Mouse (Mus musculus) stomach, postnatal 0 days (tissue): ENCODE data around the gene Nasp. TPM values are rescaled to one million over a fixed set of nuclear protein-coding genes. Genes with fewer than 3 reads are reported as not detected.
"Not testable (repeated sequence)": the region's sequence is repeated elsewhere in the genome, so short reads cannot be mapped to it uniquely, and the experiment has no call there.

Experiments
- ATAC-seq: fragments of 200-750 bp; cut with Nextera tagmentation; 2 replicates; pipeline ENCODE4 v1.8.0; 2017; ENCODE audit not compliant: low FRiP score, low TSS enrichment
- DNase-seq: peaks from one replicate; pipeline ENCODE4 v3.0.0-alpha.2; 2016; ENCODE audit warnings: low spot score
- H3K27ac ChIP-seq: fragments of 300-500 bp; sonication (generic); replicated peaks from 2 replicates; pipeline ENCODE4 v1.5.1; 2014; ENCODE audit warnings: mild to moderate bottlenecking, control low read depth
- H3K27me3 ChIP-seq: fragments of 300-500 bp; sonication (generic); 2 replicates; pipeline ENCODE4 v1.6.1; 2014; ENCODE audit warnings: low read length; ENCODE audit not compliant: control insufficient read depth, insufficient read depth
- H3K36me3 ChIP-seq: fragments of 300-500 bp; sonication (generic); 2 replicates; pipeline ENCODE4 v1.6.1; 2014; ENCODE audit warnings: low read length, mixed read lengths; ENCODE audit not compliant: control insufficient read depth, insufficient read depth
- H3K4me1 ChIP-seq: fragments of 300-500 bp; sonication (generic); replicated peaks from 2 replicates; pipeline ENCODE4 v1.6.1; 2014; ENCODE audit warnings: antibody characterized with exemption; ENCODE audit not compliant: control insufficient read depth, insufficient read depth
- H3K4me2 ChIP-seq: fragments of 300-500 bp; sonication (generic); replicated peaks from 2 replicates; pipeline ENCODE4 v1.6.1; 2014; ENCODE audit warnings: low read depth, mild to moderate bottlenecking, control low read depth, moderate library complexity
- H3K4me3 ChIP-seq: fragments of 300-500 bp; sonication (generic); 2 replicates; pipeline ENCODE4 v1.5.1; 2014; ENCODE audit warnings: low read depth, low read length, control low read depth
- H3K9ac ChIP-seq: fragments of 300-500 bp; sonication (generic); 2 replicates; pipeline ENCODE4 v1.6.1; 2014; ENCODE audit warnings: mild to moderate bottlenecking, low read length, control low read depth, mixed read lengths
- H3K9me3 ChIP-seq: fragments of 300-500 bp; sonication (generic); 2 replicates; pipeline ENCODE4 v1.6.1; 2016; ENCODE audit warnings: low read length; ENCODE audit not compliant: control insufficient read depth
- CTCF ChIP-seq: IDR thresholded peaks from 2 replicates; pipeline ENCODE4 v1.5.1; 2016; ENCODE audit warnings: antibody characterized with exemption, low read depth, mild to moderate bottlenecking, moderate library complexity
- EP300 ChIP-seq: optimal IDR thresholded peaks from 2 replicates; pipeline ENCODE3; 2016; ENCODE audit warnings: antibody characterized with exemption
- WGBS: fragments of 180-500 bp; shearing (Covaris S2); extraction: QIAGEN DNeasy Blood & Tissue Kit; methylation state at CpG from one replicate; pipeline ENCODE4 v1.1.7; 2014; 5-methylcytosine and 5-hydroxymethylcytosine counted together
- polyA plus RNA-seq: library from polyadenylated mRNA; unstranded; fragments of >200 nt; fragmentation: Nextera tagmentation; extraction: Ambion mirVana; gene quantifications from 2 replicates; pipeline ENCODE4 v1.2.1, GENCODE M21; 2015

The Nasp gene
- polyA plus RNA-seq, 1 experiment from 2014 or later, result 32.9 TPM

GRCm38 (mm10) chr4:116666625-116667024 lies 38.9 kb upstream of the Nasp start:
- DNase-seq (no peak), ATAC-seq (no peak)
- Histone ChIP-seq H3K4me3 (no peak overlapping the region), H3K27ac (no peak overlapping the region), H3K4me2 (no peak overlapping the region), H3K4me1 (no peaks in the 10 kb centered on the region), H3K9me3 (no peaks in the 10 kb centered on the region), H3K36me3 (no peaks in the 10 kb centered on the region), H3K27me3 (no peaks in the 10 kb centered on the region), H3K9ac (no peak overlapping the region)
- TF ChIP-seq CTCF (no peak), EP300 (no peak)
- WGBS, result 63% methylated on average over 4 of the region's 4 CpGs

- Histone ChIP-seq H3K4me1 (no peaks in the 10 kb centered on the region), H3K36me3 (no peaks in the 10 kb centered on the region), H3K27me3 (no peaks in the 10 kb centered on the region), H3K4me2 (no peak overlapping the region), H3K27ac (no peak overlapping the region), H3K4me3 (no peak overlapping the region), H3K9me3 (no peaks in the 10 kb centered on the region), H3K9ac (no peak overlapping the region)
- ATAC-seq, result no peak
- 90% methylated on average over 1 of the region's 1 CpGs for WGBS
- TF ChIP-seq EP300 (no peak), CTCF (no peak)
- DNase-seq, result no peak
These were observed 34.3 kb upstream of the Nasp start for GRCm38 (mm10) chr4:116661998-116662397.

GRCm38 (mm10) chr4:116660829-116661228 lies 33.1 kb upstream of the Nasp start:
- Histone ChIP-seq H3K4me1 (no peaks in the 10 kb centered on the region), H3K9me3 (no peaks in the 10 kb centered on the region), H3K36me3 (no peaks in the 10 kb centered on the region), H3K4me2 (no peak overlapping the region), H3K4me3 (no peak overlapping the region), H3K27me3 (no peaks in the 10 kb centered on the region), H3K27ac (no peak overlapping the region; the same call in 1 of the 2 replicates), H3K9ac (no peak overlapping the region)
- no peak for DNase-seq
- TF ChIP-seq CTCF (no peak), EP300 (no peak)
- WGBS, result 64% methylated on average over 6 of the region's 6 CpGs
- ATAC-seq, result 0 out of 2 replicates have a peak, but pooled peaks have one; percentile 16

DNA sequence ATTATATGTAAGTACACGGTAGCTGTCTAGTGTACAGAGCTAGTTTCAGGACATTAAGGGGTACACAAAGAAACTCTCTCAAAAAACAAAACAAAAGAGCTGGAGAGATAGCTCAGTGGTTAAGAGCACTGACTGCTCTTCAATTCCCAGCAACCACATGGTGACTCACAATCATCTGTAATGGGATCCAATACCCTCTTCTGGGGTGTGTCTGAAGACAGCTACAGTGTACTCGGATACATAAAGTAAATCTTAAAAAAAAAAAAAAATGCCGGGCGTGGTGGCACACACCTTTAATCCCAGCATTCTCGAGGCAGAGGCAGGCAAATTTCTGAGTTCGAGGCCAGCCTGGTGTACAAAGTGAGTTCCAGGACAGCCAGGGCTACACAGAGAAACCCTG lies 32.2 kb upstream of the Nasp start:
- not testable (repeated sequence) for H3K9ac ChIP-seq, DNase-seq, H3K27me3 ChIP-seq, H3K36me3 ChIP-seq, ATAC-seq, H3K4me2 ChIP-seq, H3K4me1 ChIP-seq, H3K4me3 ChIP-seq, H3K27ac ChIP-seq, H3K9me3 ChIP-seq
- 54% methylated on average over 6 of the region's 6 CpGs for WGBS

GRCm38 (mm10) chr4:116659474-116659873 lies 31.7 kb upstream of the Nasp start:
- Histone ChIP-seq H3K4me1 (no peaks in the 10 kb centered on the region), H3K9ac (no peak overlapping the region), H3K27ac (no peak overlapping the region), H3K4me2 (no peak overlapping the region), H3K4me3 (no peak overlapping the region), H3K36me3 (no peaks in the 10 kb centered on the region), H3K27me3 (no peaks in the 10 kb centered on the region), H3K9me3 (no peaks in the 10 kb centered on the region)
- WGBS, result 17% methylated on average over 2 of the region's 2 CpGs
- DNase-seq (peak; percentile 66), ATAC-seq (peak; percentile 54)
- TF ChIP-seq CTCF (no peak), EP300 (no peak)

GRCm38 (mm10) chr4:116657971-116658370 lies 30.2 kb upstream of the Nasp start:
- Histone ChIP-seq H3K4me1 (no peaks in the 10 kb centered on the region), H3K9me3 (no peaks in the 10 kb centered on the region), H3K4me2 (no peak overlapping the region), H3K9ac (no peak overlapping the region), H3K27ac (no peak overlapping the region), H3K36me3 (no peaks in the 10 kb centered on the region), H3K27me3 (no peaks in the 10 kb centered on the region), H3K4me3 (no peak overlapping the region)
- DNase-seq, result no peak
- TF ChIP-seq EP300 (no peak), CTCF (no peak)
- 42% methylated on average over 3 of the region's 3 CpGs for WGBS
- ATAC-seq, result no peak
